Mouse (Mus musculus): Measurements from ENCODE around the gene Zzef1.

DNA sequence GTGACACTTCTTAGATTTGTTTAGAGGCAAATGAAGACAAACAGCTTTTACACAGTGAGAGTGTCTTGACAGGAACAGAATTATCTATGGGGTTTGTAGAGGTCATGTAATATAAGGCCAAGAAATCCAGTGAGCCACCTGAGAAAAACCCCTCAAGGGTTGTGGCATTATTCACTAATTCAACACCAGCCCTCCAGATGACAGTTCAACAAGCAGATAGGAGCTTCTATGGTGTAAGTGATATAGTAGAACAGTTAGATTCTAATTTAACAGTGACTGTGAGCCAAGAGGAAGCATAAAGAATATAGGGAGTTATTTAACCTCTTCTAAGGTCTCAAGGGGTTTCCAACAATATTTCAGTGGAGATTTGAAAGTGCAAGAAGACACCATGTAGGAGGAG, 2.1 kb downstream of the Zzef1 start:
- TF ChIP-seq CTCF (IDR thresholded peaks at IDR 0.05; ENCODE audit: control insufficient read depth, insufficient read depth, insufficient read length) (no peak), CEBPB (IDR thresholded peaks at IDR 0.05; ENCODE audit: low read depth) (no peak), MAX (IDR thresholded peaks at IDR 0.05) (no peak), USF1 (IDR thresholded peaks at IDR 0.05; ENCODE audit: low read depth) (no peak)

Data from C2C12 (cell line).